Mouse (Mus musculus) heart, postnatal 0 days (tissue): ENCODE results near the gene Irf6. TPM values are rescaled to one million over a fixed set of nuclear protein-coding genes. Genes with fewer than 3 reads are reported as not detected.

Experiments
- ATAC-seq: fragments of 200-750 bp; cut with Nextera tagmentation; 2 replicates; pipeline ENCODE4 v1.8.0; 2017; ENCODE audit warnings: low read depth, moderate number of reproducible peaks, moderate library complexity; ENCODE audit not compliant: insufficient read depth
- DNase-seq: peaks from one replicate; pipeline ENCODE4 v3.0.0-alpha.2; 2016; ENCODE audit warnings: low spot score
- H3K27ac ChIP-seq: fragments of 300-500 bp; sonication (generic); 2 replicates; pipeline ENCODE4 v1.5.1; 2014; ENCODE audit warnings: low read depth, mild to moderate bottlenecking
- H3K27me3 ChIP-seq: fragments of 300-500 bp; sonication (generic); 2 replicates; pipeline ENCODE4 v1.6.1; 2014; ENCODE audit warnings: low read length, mixed read lengths; ENCODE audit not compliant: control insufficient read depth, insufficient read depth
- H3K36me3 ChIP-seq: fragments of 300-500 bp; sonication (generic); replicated peaks from 2 replicates; pipeline ENCODE4 v1.6.1; 2014; ENCODE audit warnings: low read length, mixed read lengths; ENCODE audit not compliant: control insufficient read depth, insufficient read depth
- H3K4me1 ChIP-seq: fragments of 300-500 bp; sonication (generic); 2 replicates; pipeline ENCODE4 v1.6.1; 2014; ENCODE audit warnings: antibody characterized with exemption; ENCODE audit not compliant: control insufficient read depth, insufficient read depth
- H3K4me2 ChIP-seq: fragments of 300-500 bp; sonication (generic); 2 replicates; pipeline ENCODE4 v1.6.1; 2014; ENCODE audit warnings: low read depth, mild to moderate bottlenecking, low read length, moderate library complexity
- H3K4me3 ChIP-seq: fragments of 300-500 bp; sonication (generic); 2 replicates; pipeline ENCODE4 v1.5.1; 2014; ENCODE audit warnings: low read depth, low read length
- H3K9ac ChIP-seq: fragments of 300-500 bp; sonication (generic); replicated peaks from 2 replicates; pipeline ENCODE4 v1.6.1; 2014; ENCODE audit warnings: low read depth, low read length, mixed read lengths
- H3K9me3 ChIP-seq: fragments of 300-500 bp; sonication (generic); replicated peaks from 2 replicates; pipeline ENCODE4 v1.6.1; 2016; ENCODE audit warnings: low read length; ENCODE audit not compliant: control insufficient read depth
- CTCF ChIP-seq: IDR thresholded peaks from 2 replicates; pipeline ENCODE4 v1.5.1; 2016; ENCODE audit warnings: antibody characterized with exemption, control low read depth, low read depth
- EP300 ChIP-seq: IDR thresholded peaks from 2 replicates; pipeline ENCODE4 v1.6.1; 2016; ENCODE audit warnings: antibody characterized with exemption, low read depth
- WGBS: fragments of 180-500 bp; shearing (Covaris S2); extraction: QIAGEN DNeasy Blood & Tissue Kit; methylation state at CpG from one replicate; pipeline ENCODE4 v1.1.7; 2014; 5-methylcytosine and 5-hydroxymethylcytosine counted together
- polyA plus RNA-seq: library from polyadenylated mRNA; unstranded; fragments of >200 nt; fragmentation: Nextera tagmentation; extraction: Ambion mirVana; gene quantifications from 2 replicates; pipeline ENCODE4 v1.2.1, GENCODE M21; 2015
- total RNA-seq: library from RNA; depleted of rRNA; stranded (reverse); fragments of >200 nt; gene quantifications from 2 replicates; pipeline ENCODE4 v1.2.3, GENCODE M21; 2014; ENCODE audit warnings: low replicate concordance

The Irf6 gene
- total and polyA plus RNA-seq, 2 experiments from 2014 or later, result 2.2 to 6.6 TPM

GRCm38 (mm10) chr1:193132385-193132784 lies 20.5 kb upstream of the Irf6 start:
- no peak overlapping the region for H3K4me2 ChIP-seq
- H3K4me3 ChIP-seq, result no peak overlapping the region
- H3K9ac ChIP-seq, result no peak overlapping the region
- H3K27me3 ChIP-seq, result no peaks in the 10 kb centered on the region
- no peak for DNase-seq
- no peaks in the 10 kb centered on the region for H3K9me3 ChIP-seq
- H3K36me3 ChIP-seq, result peaks cover 8% of the 10 kb centered on the region
- no peak for TF ChIP-seq CTCF
- no peak for TF ChIP-seq EP300
- ATAC-seq, result no peak
- H3K4me1 ChIP-seq, result no peaks in the 10 kb centered on the region; the same call in 1 of the 2 replicates
- no peak overlapping the region for H3K27ac ChIP-seq

DNA sequence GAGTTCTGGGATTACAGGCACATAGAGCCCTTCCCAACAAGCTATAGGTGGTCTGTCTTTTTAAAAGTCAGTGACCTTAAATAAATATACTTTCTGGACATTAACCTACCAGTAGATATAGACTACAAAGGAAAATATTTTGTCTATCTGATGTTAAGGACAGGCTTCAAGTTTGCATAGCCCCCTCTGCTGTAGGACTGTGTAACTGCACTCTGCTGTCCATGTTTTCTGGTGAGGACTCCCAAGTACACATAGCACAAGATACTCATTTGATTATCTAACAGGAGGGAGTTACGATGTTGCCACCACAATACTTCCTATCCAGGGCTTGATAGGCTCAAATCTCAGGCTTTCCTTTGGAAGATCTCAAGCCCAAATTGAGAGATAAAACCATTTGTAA lies 19.2 kb upstream of the Irf6 start:
- no peaks in the 10 kb centered on the region for H3K9me3 ChIP-seq
- no peak overlapping the region for H3K4me2 ChIP-seq
- H3K27ac ChIP-seq, result no peak overlapping the region
- 74% methylated on average over 1 of the region's 1 CpGs for WGBS
- H3K27me3 ChIP-seq, result no peaks in the 10 kb centered on the region
- no peak overlapping the region for H3K9ac ChIP-seq
- H3K4me3 ChIP-seq, result no peak overlapping the region
- TF ChIP-seq EP300 (no peak), CTCF (no peak)
- no peaks in the 10 kb centered on the region for H3K36me3 ChIP-seq
- ATAC-seq (no peak), DNase-seq (no peak)
- H3K4me1 ChIP-seq, result no peaks in the 10 kb centered on the region; the same call in 1 of the 2 replicates

DNA sequence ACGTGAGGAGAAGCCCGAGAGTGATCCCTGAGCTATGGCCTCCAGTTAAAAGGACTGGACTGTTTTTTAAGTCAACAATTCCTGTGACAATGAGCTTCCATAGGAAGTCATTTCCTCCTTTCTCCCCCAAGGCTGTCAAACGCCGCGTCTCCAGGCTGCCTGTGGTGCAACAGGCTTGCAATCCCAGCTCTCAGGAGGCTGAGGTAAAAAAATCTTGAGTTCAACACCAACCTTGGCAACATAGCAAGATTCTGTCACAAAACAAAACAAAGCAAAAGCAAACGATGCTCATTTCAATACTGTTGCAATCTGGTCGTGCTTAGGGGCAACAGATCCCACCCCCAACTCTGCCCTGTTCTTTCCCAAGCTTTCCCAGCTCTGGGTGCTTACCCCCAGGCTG lies 14.8 kb upstream of the Irf6 start:
- no peak overlapping the region for H3K9ac ChIP-seq
- no peak overlapping the region for H3K27ac ChIP-seq
- H3K4me2 ChIP-seq, result no peak overlapping the region
- no peak overlapping the region for H3K4me3 ChIP-seq
- TF ChIP-seq CTCF, result no peak
- TF ChIP-seq EP300, result no peak
- DNase-seq, result no peak
- no peaks in the 10 kb centered on the region for H3K4me1 ChIP-seq
- no peaks in the 10 kb centered on the region for H3K9me3 ChIP-seq
- 38% methylated on average over 7 of the region's 7 CpGs for WGBS
- no peaks in the 10 kb centered on the region for H3K36me3 ChIP-seq
- ATAC-seq, result no peak
- H3K27me3 ChIP-seq, result no peaks in the 10 kb centered on the region

GRCm38 (mm10) chr1:193138669-193139068 lies 14.2 kb upstream of the Irf6 start:
- Histone ChIP-seq H3K4me1 (no peaks in the 10 kb centered on the region), H3K9me3 (no peaks in the 10 kb centered on the region), H3K27me3 (no peaks in the 10 kb centered on the region), H3K9ac (no peak overlapping the region), H3K36me3 (no peaks in the 10 kb centered on the region), H3K4me3 (no peak overlapping the region), H3K27ac (no peak overlapping the region), H3K4me2 (no peak overlapping the region)
- no peak for DNase-seq
- 31% methylated on average over 3 of the region's 3 CpGs for WGBS
- TF ChIP-seq CTCF (no peak), EP300 (no peak)
- ATAC-seq, result no peak

- no peaks in the 10 kb centered on the region for H3K4me1 ChIP-seq
- H3K27me3 ChIP-seq, result no peaks in the 10 kb centered on the region
- ATAC-seq, result no peak
- 60% methylated on average over 7 of the region's 7 CpGs for WGBS
- H3K36me3 ChIP-seq, result no peaks in the 10 kb centered on the region
- no peak overlapping the region for H3K4me3 ChIP-seq
- H3K4me2 ChIP-seq, result no peak overlapping the region
- H3K9ac ChIP-seq, result no peak overlapping the region
- no peaks in the 10 kb centered on the region for H3K9me3 ChIP-seq
- H3K27ac ChIP-seq, result no peak overlapping the region
- DNase-seq, result no peak
- no peak for TF ChIP-seq CTCF
- TF ChIP-seq EP300, result no peak
Measured at GRCm38 (mm10) chr1:193141118-193141517, 11.8 kb upstream of the Irf6 start.

- WGBS, result 77% methylated on average over 8 of the region's 8 CpGs
- H3K4me3 ChIP-seq, result no peak overlapping the region
- H3K27ac ChIP-seq, result no peak overlapping the region
- no peak for DNase-seq
- no peaks in the 10 kb centered on the region for H3K27me3 ChIP-seq
- no peak overlapping the region for H3K9ac ChIP-seq
- no peak for TF ChIP-seq EP300
- H3K4me2 ChIP-seq, result no peak overlapping the region
- no peaks in the 10 kb centered on the region for H3K9me3 ChIP-seq
- no peaks in the 10 kb centered on the region for H3K36me3 ChIP-seq
- ATAC-seq, result no peak
- H3K4me1 ChIP-seq, result no peaks in the 10 kb centered on the region
Measured at GRCm38 (mm10) chr1:193142517-193143062, 10.3 kb upstream of the Irf6 start.
